Mouse (Mus musculus) heart, embryonic 11.5 days (tissue): Measurements from ENCODE around the gene Gucy2d. TPM values are rescaled to one million over a fixed set of nuclear protein-coding genes. Genes with fewer than 3 reads are reported as not detected.

Experiments used
- ATAC-seq: fragments of 200-750 bp; cut with Nextera tagmentation; replicated peaks from 2 replicates; pipeline ENCODE4 v1.8.0; 2017; ENCODE audit warnings: moderate library complexity; ENCODE audit not compliant: insufficient number of reproducible peaks, low FRiP score, low TSS enrichment
- H3K27ac ChIP-seq: fragments of 300-500 bp; sonication (generic); 2 replicates; pipeline ENCODE4 v1.5.1; 2014; ENCODE audit warnings: mild to moderate bottlenecking, low read depth, low read length
- H3K27me3 ChIP-seq: fragments of 300-500 bp; sonication (generic); 2 replicates; pipeline ENCODE4 v1.6.1; 2014; ENCODE audit warnings: mild to moderate bottlenecking, low read length, mixed read lengths; ENCODE audit not compliant: control insufficient read depth, insufficient read depth
- H3K36me3 ChIP-seq: fragments of 300-500 bp; sonication (generic); 2 replicates; pipeline ENCODE4 v1.6.1; 2014; ENCODE audit warnings: mild to moderate bottlenecking, low read length, moderate library complexity, mixed read lengths; ENCODE audit not compliant: control insufficient read depth, insufficient read depth
- H3K4me1 ChIP-seq: fragments of 300-500 bp; sonication (generic); 2 replicates; pipeline ENCODE4 v1.6.1; 2014; ENCODE audit warnings: low read length; ENCODE audit not compliant: control insufficient read depth, insufficient read depth
- H3K4me2 ChIP-seq: fragments of 300-500 bp; sonication (generic); 2 replicates; pipeline ENCODE4 v1.6.1; 2014; ENCODE audit warnings: mild to moderate bottlenecking, moderate library complexity
- H3K4me3 ChIP-seq: fragments of 300-500 bp; sonication (generic); 2 replicates; pipeline ENCODE4 v1.5.1; 2014; ENCODE audit warnings: low read depth, low read length
- H3K9ac ChIP-seq: fragments of 300-500 bp; sonication (generic); 2 replicates; pipeline ENCODE4 v1.6.1; 2014; ENCODE audit warnings: mild to moderate bottlenecking, low read depth, low read length, moderate library complexity
- H3K9me3 ChIP-seq: fragments of 300-500 bp; sonication (generic); replicated peaks from 2 replicates; pipeline ENCODE4 v1.6.1; 2016; ENCODE audit warnings: low read length; ENCODE audit not compliant: control insufficient read depth
- WGBS: fragments of 180-500 bp; shearing (Covaris S2); extraction: QIAGEN DNeasy Blood & Tissue Kit; methylation state at CpG from one replicate; pipeline ENCODE4 v1.1.7; 2014; ENCODE audit not compliant: insufficient replicate concordance; 5-methylcytosine and 5-hydroxymethylcytosine counted together
- polyA plus RNA-seq: library from polyadenylated mRNA; unstranded; fragments of >200 nt; fragmentation: Nextera tagmentation; extraction: Ambion mirVana; gene quantifications from 2 replicates; pipeline ENCODE4 v1.2.1, GENCODE M21; 2014

Gucy2d gene
- polyA plus RNA-seq, 1 experiment from 2014 or later = 0.10 TPM

GRCm38 (mm10) chr7:98489131-98489530 lies 48.9 kb downstream of the Gucy2d start, which contains the start of gene Lrrc32:
TSS of gene Lrrc32 (plus strand) at chr7:98489283.
- WGBS = 58% methylated on average over 6 of the region's 6 CpGs

DNA sequence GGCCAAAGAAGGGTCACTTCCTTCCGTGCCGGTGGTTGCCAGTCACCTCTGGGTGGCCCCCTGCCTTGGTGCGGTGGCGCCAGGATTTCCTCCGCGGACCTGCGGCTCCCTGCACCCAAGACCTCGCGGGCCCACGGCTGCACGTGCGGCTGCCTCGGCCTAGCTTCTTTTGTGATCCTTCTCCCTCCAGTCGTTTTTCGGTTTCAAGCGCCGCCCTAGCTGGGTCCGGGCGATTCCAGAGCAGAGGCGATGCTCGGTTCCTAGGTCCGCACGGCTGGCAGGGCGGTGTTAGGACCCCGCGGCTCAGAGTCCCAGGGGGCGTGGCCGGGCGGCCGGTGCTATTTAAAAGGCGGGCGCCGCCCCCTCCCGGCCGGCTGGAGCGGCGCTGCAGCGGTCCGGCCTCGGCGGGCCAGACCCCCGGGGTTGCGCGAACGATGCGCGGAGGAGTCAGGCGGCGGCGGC lies 49.4 kb downstream of the Gucy2d start:
- H3K27ac ChIP-seq = no peak overlapping the region
- H3K4me3 ChIP-seq = peak overlapping the region; percentile 55
- H3K27me3 ChIP-seq = peaks cover 4% of the 10 kb centered on the region; the same call in 1 of the 2 replicates
- H3K9me3 ChIP-seq = no peaks in the 10 kb centered on the region
- peak; percentile 79 for ATAC-seq
- H3K36me3 ChIP-seq = no peaks in the 10 kb centered on the region
- H3K4me1 ChIP-seq = peaks cover 28% of the 10 kb centered on the region
- peak overlapping the region; percentile 67 for H3K4me2 ChIP-seq
- peak overlapping the region; percentile 66 for H3K9ac ChIP-seq
- 0% methylated on average over 48 of the region's 50 CpGs for WGBS

More at GRCm38 (mm10) chr7:98489131-98489530, 48.9 kb downstream of the Gucy2d start, which contains the start of gene Lrrc32:
- Histone ChIP-seq H3K27ac (no peak within 1 kb of the TSS), H3K9ac (peak within 1 kb of the TSS; percentile 66), H3K4me1 (peaks cover 27% of the 10 kb centered on the region), H3K9me3 (no peaks in the 10 kb centered on the region), H3K4me2 (peak within 1 kb of the TSS; percentile 67), H3K4me3 (peak within 1 kb of the TSS; percentile 55), H3K36me3 (no peaks in the 10 kb centered on the region), H3K27me3 (peaks cover 4% of the 10 kb centered on the region; the same call in 1 of the 2 replicates)
- ATAC-seq = no peak

- 0 out of 2 replicates have a peak overlapping the region, but pooled peaks have one; percentile 66 for H3K9ac ChIP-seq
- peaks cover 28% of the 10 kb centered on the region for H3K4me1 ChIP-seq
These were observed 50.1 kb downstream of the Gucy2d start for GRCm38 (mm10) chr7:98490328-98490727.

GRCm38 (mm10) chr7:98490911-98491310 lies 50.7 kb downstream of the Gucy2d start:
- H3K4me1 ChIP-seq = peaks cover 28% of the 10 kb centered on the region
- no peaks in the 10 kb centered on the region for H3K36me3 ChIP-seq
- no peak for ATAC-seq
- peak overlapping the region; percentile 67 for H3K4me2 ChIP-seq
- H3K27me3 ChIP-seq = peaks cover 4% of the 10 kb centered on the region; the same call in 1 of the 2 replicates
- WGBS = 92% methylated on average over 6 of the region's 6 CpGs
- H3K9ac ChIP-seq = no peak overlapping the region
- H3K4me3 ChIP-seq = peak overlapping the region; percentile 55; the same call in 1 of the 2 replicates
- no peak overlapping the region for H3K27ac ChIP-seq
- H3K9me3 ChIP-seq = no peaks in the 10 kb centered on the region

More at GRCm38 (mm10) chr7:98490328-98490727, 50.1 kb downstream of the Gucy2d start:
- peak overlapping the region; percentile 67 for H3K4me2 ChIP-seq
- 53% methylated on average over 4 of the region's 4 CpGs for WGBS
- H3K4me3 ChIP-seq = peak overlapping the region; percentile 55
- no peak overlapping the region for H3K27ac ChIP-seq
- H3K27me3 ChIP-seq = peaks cover 4% of the 10 kb centered on the region; the same call in 1 of the 2 replicates
- H3K36me3 ChIP-seq = no peaks in the 10 kb centered on the region
- H3K9me3 ChIP-seq = no peaks in the 10 kb centered on the region
- no peak; the same call in 1 of the 2 replicates for ATAC-seq

DNA sequence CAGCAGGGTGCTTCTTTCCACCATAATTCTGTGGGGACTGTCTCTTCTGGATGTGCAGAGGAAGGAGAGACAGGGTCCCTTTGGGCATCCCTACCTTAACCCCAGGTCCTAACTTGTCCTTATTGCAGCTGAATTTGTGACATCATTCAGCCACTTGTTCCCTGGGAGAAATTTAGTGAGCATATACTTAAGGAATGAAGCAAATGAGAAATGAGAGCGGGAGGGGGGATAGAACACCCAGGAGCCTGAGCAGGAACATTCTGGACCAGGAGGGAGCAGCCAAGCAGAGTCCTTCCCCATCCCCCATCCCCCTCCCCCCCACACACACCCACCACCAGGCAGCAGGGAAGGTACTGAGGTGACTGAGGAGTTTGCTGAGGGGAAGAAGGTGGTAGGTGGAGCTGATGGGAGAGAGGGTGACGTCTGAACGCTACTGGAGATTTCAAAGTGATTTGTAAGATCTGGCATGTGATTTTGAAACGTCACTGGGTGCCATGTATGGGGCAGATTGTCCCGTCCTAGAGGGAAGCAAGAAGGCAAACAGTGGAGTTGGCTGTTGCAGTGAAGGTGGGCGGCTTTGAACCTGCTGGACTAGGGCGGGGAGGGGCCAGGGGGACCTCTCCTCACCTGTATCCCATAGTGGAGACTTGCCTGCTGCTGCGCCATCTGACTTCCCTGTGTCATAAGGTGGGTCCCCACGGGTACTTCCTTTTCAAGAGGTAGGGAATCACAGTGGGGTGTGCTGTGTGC lies 51.4 kb downstream of the Gucy2d start:
- Histone ChIP-seq H3K9me3 (no peaks in the 10 kb centered on the region), H3K36me3 (no peaks in the 10 kb centered on the region), H3K4me1 (peaks cover 25% of the 10 kb centered on the region), H3K27me3 (peaks cover 4% of the 10 kb centered on the region; the same call in 1 of the 2 replicates), H3K4me3 (no peak overlapping the region), H3K4me2 (peak overlapping the region; percentile 67), H3K27ac (no peak overlapping the region), H3K9ac (no peak overlapping the region)
- ATAC-seq = no peak
- 70% methylated on average over 9 of the region's 9 CpGs for WGBS

DNA sequence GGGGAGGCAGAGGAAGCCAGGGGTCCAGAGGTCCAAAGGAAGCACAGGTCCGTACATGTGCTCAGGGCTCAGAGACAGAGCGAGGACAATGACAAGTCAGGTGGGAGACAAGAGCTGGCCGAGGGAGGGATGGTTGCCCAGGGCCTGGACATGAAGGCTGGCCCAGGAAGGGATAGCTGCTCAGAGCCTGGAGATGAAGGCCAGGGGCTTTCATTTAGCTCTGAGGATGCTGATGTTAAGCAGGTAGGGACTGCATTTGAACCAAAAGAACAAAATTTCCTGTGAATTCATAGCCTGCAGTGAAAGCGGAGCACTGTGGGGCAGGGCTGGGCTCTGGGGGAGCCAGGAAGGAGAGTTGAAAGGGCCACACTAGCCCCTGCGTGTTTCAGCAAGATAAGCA lies 52.1 kb downstream of the Gucy2d start:
- Histone ChIP-seq H3K27me3 (peaks cover 4% of the 10 kb centered on the region; the same call in 1 of the 2 replicates), H3K9ac (no peak overlapping the region), H3K27ac (no peak overlapping the region), H3K4me1 (peaks cover 23% of the 10 kb centered on the region), H3K9me3 (no peaks in the 10 kb centered on the region), H3K4me3 (no peak overlapping the region), H3K4me2 (0 out of 2 replicates have a peak overlapping the region, but pooled peaks have one; percentile 14), H3K36me3 (no peaks in the 10 kb centered on the region)
- no peak for ATAC-seq
- WGBS = 65% methylated on average over 5 of the region's 5 CpGs

DNA sequence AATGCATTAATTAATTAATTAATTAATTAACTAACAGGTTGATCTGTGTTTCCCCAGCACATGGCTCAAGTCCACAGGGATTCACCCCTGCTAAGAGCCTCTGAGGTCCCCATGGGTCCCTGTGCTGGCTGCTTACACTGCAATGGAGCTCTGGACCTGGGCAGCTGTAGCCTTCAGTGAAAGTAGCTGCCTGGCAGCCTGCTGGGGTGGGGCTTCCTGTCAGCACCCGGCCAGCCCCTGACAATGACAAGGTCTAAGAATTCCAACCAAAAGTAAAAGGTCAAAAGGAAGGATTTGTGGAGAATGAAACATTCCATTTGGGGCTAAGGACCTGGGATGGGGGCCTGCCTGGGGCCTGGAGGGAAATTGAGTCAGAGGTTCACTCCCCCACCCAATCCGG lies 53.1 kb downstream of the Gucy2d start:
- H3K4me2 ChIP-seq = no peak overlapping the region
- 50% methylated on average over 2 of the region's 2 CpGs for whole genome bisulfite sequencing
- H3K4me1 ChIP-seq = peaks cover 23% of the 10 kb centered on the region
- H3K9me3 ChIP-seq = no peaks in the 10 kb centered on the region
- no peak overlapping the region for H3K27ac ChIP-seq
- H3K4me3 ChIP-seq = no peak overlapping the region
- no peak overlapping the region for H3K9ac ChIP-seq
- H3K27me3 ChIP-seq = peaks cover 4% of the 10 kb centered on the region; the same call in 1 of the 2 replicates
- no peaks in the 10 kb centered on the region for H3K36me3 ChIP-seq
- ATAC-seq = no peak

- H3K9ac ChIP-seq = no peak overlapping the region
- H3K9me3 ChIP-seq = no peaks in the 10 kb centered on the region
- no peak overlapping the region for H3K4me3 ChIP-seq
- peaks cover 2% of the 10 kb centered on the region; the same call in 1 of the 2 replicates for H3K27me3 ChIP-seq
- ATAC-seq = no peak
- H3K36me3 ChIP-seq = no peaks in the 10 kb centered on the region
- no peak overlapping the region for H3K27ac ChIP-seq
- no peak overlapping the region for H3K4me2 ChIP-seq
- H3K4me1 ChIP-seq = peaks cover 23% of the 10 kb centered on the region
- whole genome bisulfite sequencing = 53% methylated on average over 18 of the region's 18 CpGs
These were observed 53.8 kb downstream of the Gucy2d start for GRCm38 (mm10) chr7:98493901-98494480.
